Mouse (Mus musculus) kidney, postnatal 0 days (tissue): ENCODE results near the gene Uri1. TPM values are rescaled to one million over a fixed set of nuclear protein-coding genes. Genes with fewer than 3 reads are reported as not detected.

ENCODE experiments used
- ATAC-seq: fragments of 200-750 bp; cut with Nextera tagmentation; replicated peaks from 2 replicates; pipeline ENCODE4 v1.8.0; 2017; ENCODE audit warnings: low read depth, moderate number of reproducible peaks, moderate TSS enrichment, moderate library complexity; ENCODE audit not compliant: low FRiP score
- DNase-seq: peaks from one replicate; pipeline ENCODE4 v3.0.0-alpha.2; 2016; ENCODE audit warnings: low spot score
- H3K27ac ChIP-seq: fragments of 300-500 bp; sonication (generic); 2 replicates; pipeline ENCODE4 v1.5.1; 2014; ENCODE audit warnings: mild to moderate bottlenecking
- H3K27me3 ChIP-seq: fragments of 300-500 bp; sonication (generic); 2 replicates; pipeline ENCODE4 v1.6.1; 2014; ENCODE audit warnings: low read length, mixed read lengths; ENCODE audit not compliant: insufficient read depth
- H3K36me3 ChIP-seq: fragments of 300-500 bp; sonication (generic); 2 replicates; pipeline ENCODE4 v1.6.1; 2014; ENCODE audit warnings: low read length, mixed read lengths; ENCODE audit not compliant: insufficient read depth
- H3K4me1 ChIP-seq: fragments of 300-500 bp; sonication (generic); replicated peaks from 2 replicates; pipeline ENCODE4 v1.6.1; 2014; ENCODE audit warnings: antibody characterized with exemption, low read length, mixed read lengths; ENCODE audit not compliant: insufficient read depth
- H3K4me2 ChIP-seq: fragments of 300-500 bp; sonication (generic); 2 replicates; pipeline ENCODE4 v1.6.1; 2014; ENCODE audit warnings: mild to moderate bottlenecking, low read length, moderate library complexity, mixed read lengths
- H3K4me3 ChIP-seq: fragments of 300-500 bp; sonication (generic); replicated peaks from 2 replicates; pipeline ENCODE4 v1.5.1; 2014; ENCODE audit warnings: low read depth, low read length
- H3K9ac ChIP-seq: fragments of 300-500 bp; sonication (generic); 2 replicates; pipeline ENCODE4 v1.6.1; 2014; ENCODE audit warnings: low read depth, low read length
- H3K9me3 ChIP-seq: fragments of 300-500 bp; sonication (generic); replicated peaks from 2 replicates; pipeline ENCODE4 v1.6.1; 2016; ENCODE audit warnings: low read length, inconsistent platforms, mixed read lengths
- CTCF ChIP-seq: IDR thresholded peaks from 2 replicates; pipeline ENCODE4 v1.5.1; 2016; ENCODE audit warnings: antibody characterized with exemption, low read depth, mild to moderate bottlenecking, moderate library complexity
- WGBS: fragments of 180-500 bp; shearing (Covaris S2); extraction: QIAGEN DNeasy Blood & Tissue Kit; methylation state at CpG from one replicate; pipeline ENCODE4 v1.1.7; 2014; 5-methylcytosine and 5-hydroxymethylcytosine counted together
- polyA plus RNA-seq: library from polyadenylated mRNA; unstranded; fragments of >200 nt; fragmentation: Nextera tagmentation; extraction: Ambion mirVana; gene quantifications from 2 replicates; pipeline ENCODE4 v1.2.1, GENCODE M21; 2015

The Uri1 gene
- polyA plus RNA-seq, 1 experiment from 2014 or later, result 57.9 TPM

- Histone ChIP-seq H3K4me1 (no peaks in the 10 kb centered on the region), H3K9ac (no peak overlapping the region), H3K27me3 (no peaks in the 10 kb centered on the region), H3K27ac (no peak overlapping the region), H3K4me2 (no peak overlapping the region), H3K4me3 (no peak overlapping the region), H3K9me3 (no peaks in the 10 kb centered on the region), H3K36me3 (no peaks in the 10 kb centered on the region)
- no peak for DNase-seq
- peak; percentile 59 for TF ChIP-seq CTCF
- 51% methylated on average over 2 of the region's 2 CpGs for WGBS
- ATAC-seq, result no peak
Measured at GRCm38 (mm10) chr7:37999691-38000090, 23.7 kb downstream of the Uri1 start.

DNA sequence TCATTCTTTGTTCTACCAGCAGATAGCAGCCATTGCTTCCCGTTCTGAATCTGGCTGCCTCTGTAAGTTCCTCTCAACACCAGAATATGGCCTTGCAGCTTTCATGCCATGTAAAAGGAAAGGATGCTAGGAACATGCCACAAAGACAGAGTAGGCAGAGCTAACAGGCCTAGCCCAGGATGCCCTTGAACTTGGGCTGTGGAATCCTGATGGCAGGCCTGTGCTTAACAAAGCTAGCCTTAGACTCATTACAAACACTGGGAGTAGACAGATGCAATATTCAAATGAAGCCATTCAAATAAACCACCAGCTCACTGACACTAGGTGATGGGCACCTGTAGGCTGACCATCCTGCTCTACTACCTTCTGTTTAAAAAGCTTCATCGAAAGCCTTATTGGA, 30.5 kb downstream of the Uri1 start:
- no peak for TF ChIP-seq CTCF
- 83% methylated on average over 2 of the region's 2 CpGs for WGBS

DNA sequence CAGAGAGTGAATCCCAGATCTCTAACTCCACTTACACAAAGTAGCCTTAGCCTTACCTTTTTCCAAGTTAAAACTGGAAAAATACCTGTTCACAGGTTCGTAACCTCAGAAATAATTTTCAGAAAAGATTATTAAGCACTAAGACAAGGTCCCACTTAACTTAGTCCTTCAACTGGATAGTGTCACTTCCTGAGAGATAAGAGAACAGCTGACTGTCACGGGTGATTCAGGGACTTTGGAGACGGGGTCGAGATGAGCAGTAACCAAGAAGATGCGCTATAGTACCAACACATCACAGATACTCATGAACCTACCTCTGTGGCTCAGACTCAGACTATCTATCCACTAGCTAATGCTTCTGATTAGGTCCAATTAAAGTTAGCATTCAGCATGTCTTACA, 38.5 kb downstream of the Uri1 start:
- no peak for TF ChIP-seq CTCF
- no peak overlapping the region for H3K4me2 ChIP-seq
- no peak for DNase-seq
- H3K9me3 ChIP-seq, result no peaks in the 10 kb centered on the region
- 90% methylated on average over 5 of the region's 5 CpGs for WGBS
- H3K9ac ChIP-seq, result no peak overlapping the region
- no peaks in the 10 kb centered on the region for H3K4me1 ChIP-seq
- H3K4me3 ChIP-seq, result no peak overlapping the region
- no peaks in the 10 kb centered on the region for H3K27me3 ChIP-seq
- H3K27ac ChIP-seq, result no peak overlapping the region
- ATAC-seq, result no peak
- 0 out of 2 replicates have a peak, but pooled peaks cover 3% of the 10 kb centered on the region for H3K36me3 ChIP-seq

More for the DNA sequence above, 30.5 kb downstream of the Uri1 start:
- H3K9ac ChIP-seq, result no peak overlapping the region
- no peaks in the 10 kb centered on the region for H3K36me3 ChIP-seq
- H3K27me3 ChIP-seq, result no peaks in the 10 kb centered on the region
- no peak overlapping the region for H3K4me2 ChIP-seq
- no peak overlapping the region for H3K27ac ChIP-seq
- H3K9me3 ChIP-seq, result no peaks in the 10 kb centered on the region
- ATAC-seq (no peak), DNase-seq (no peak)
- no peaks in the 10 kb centered on the region for H3K4me1 ChIP-seq
- no peak overlapping the region for H3K4me3 ChIP-seq

DNA sequence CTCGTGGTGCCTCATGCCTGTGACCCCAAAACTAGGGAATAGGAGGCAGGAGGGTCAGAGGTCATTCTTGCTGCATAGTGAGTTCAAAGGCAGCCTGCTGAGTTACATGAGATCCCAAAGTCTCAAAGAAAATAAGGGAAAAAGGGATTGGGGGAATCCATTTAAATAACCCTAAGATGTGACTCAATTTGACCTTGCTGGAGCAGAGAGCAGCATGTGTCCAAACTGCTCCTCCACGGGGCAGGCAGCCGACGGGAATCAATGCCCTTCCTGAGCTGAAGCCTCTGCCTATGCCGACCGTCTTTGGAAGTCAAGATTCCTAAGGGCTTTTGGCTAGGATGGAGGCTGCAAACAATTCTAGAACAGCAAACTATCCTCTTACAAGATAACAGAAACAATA, 39.9 kb downstream of the Uri1 start:
- no peak for DNase-seq
- no peaks in the 10 kb centered on the region for H3K4me1 ChIP-seq
- H3K36me3 ChIP-seq, result 0 out of 2 replicates have a peak, but pooled peaks cover 3% of the 10 kb centered on the region
- no peaks in the 10 kb centered on the region for H3K9me3 ChIP-seq
- no peak overlapping the region for H3K27ac ChIP-seq
- no peak overlapping the region for H3K4me3 ChIP-seq
- H3K27me3 ChIP-seq, result no peaks in the 10 kb centered on the region
- 59% methylated on average over 6 of the region's 6 CpGs for WGBS
- H3K9ac ChIP-seq, result no peak overlapping the region
- H3K4me2 ChIP-seq, result no peak overlapping the region
- TF ChIP-seq CTCF, result no peak
- ATAC-seq, result no peak

DNA sequence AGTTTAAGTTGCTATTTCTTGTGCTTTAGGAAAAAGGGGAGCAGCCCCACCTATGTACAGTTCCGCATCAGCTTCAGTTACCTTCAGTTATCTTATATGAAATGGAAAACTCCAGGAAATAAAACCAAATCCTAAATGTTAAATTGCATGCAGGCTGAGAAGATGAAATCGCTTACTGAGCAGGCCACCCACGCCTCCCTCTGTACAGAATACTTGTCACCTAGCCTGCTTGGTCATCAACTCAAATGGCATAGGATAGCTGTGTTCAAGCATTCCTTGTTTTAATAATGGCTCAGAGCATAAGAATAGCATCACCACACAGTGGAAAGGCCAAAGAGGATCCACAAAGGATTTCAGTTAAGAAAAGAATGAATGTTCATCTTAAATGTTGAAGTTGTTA, 43.6 kb downstream of the Uri1 start:
- Histone ChIP-seq H3K4me2 (no peak overlapping the region), H3K27ac (no peak overlapping the region), H3K4me1 (no peaks in the 10 kb centered on the region), H3K4me3 (no peak overlapping the region), H3K9ac (no peak overlapping the region), H3K9me3 (no peaks in the 10 kb centered on the region), H3K27me3 (no peaks in the 10 kb centered on the region), H3K36me3 (0 out of 2 replicates have a peak, but pooled peaks cover 3% of the 10 kb centered on the region)
- ATAC-seq (no peak), DNase-seq (no peak)
- WGBS, result 95% methylated on average over 3 of the region's 3 CpGs
- no peak for TF ChIP-seq CTCF

DNA sequence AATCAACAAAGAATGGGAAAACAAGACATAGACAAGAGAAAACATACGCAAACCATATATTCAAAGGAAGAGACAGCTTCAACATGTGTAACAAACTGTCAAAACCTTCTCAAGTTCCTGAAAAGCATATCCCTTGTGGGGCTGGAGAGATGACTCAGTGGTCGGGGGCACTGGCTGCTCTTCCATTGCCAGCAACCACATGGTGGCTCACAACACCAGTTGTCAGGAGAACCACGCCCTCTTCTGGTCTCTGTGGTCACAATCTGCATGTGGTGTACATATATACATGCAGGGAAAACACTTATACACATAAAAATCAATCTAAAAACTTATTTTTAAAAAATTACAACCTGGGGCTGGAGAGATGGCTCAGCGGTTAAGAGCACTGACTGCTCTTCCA, 44.9 kb downstream of the Uri1 start:
- no peak for ATAC-seq
- WGBS, result 92% methylated on average over 4 of the region's 4 CpGs
- no peaks in the 10 kb centered on the region for H3K9me3 ChIP-seq

GRCm38 (mm10) chr7:37977676-37978075, 45.7 kb downstream of the Uri1 start:
- no peak overlapping the region for H3K27ac ChIP-seq
- TF ChIP-seq CTCF, result no peak
- 90% methylated on average over 2 of the region's 2 CpGs for WGBS
- no peaks in the 10 kb centered on the region for H3K9me3 ChIP-seq
- H3K27me3 ChIP-seq, result no peaks in the 10 kb centered on the region
- ATAC-seq (no peak), DNase-seq (no peak)
- H3K4me2 ChIP-seq, result no peak overlapping the region
- H3K4me3 ChIP-seq, result no peak overlapping the region
- H3K36me3 ChIP-seq, result 0 out of 2 replicates have a peak, but pooled peaks cover 3% of the 10 kb centered on the region
- no peaks in the 10 kb centered on the region for H3K4me1 ChIP-seq
- no peak overlapping the region for H3K9ac ChIP-seq

More for the DNA sequence above, 44.9 kb downstream of the Uri1 start:
- no peak overlapping the region for H3K27ac ChIP-seq
- 0 out of 2 replicates have a peak, but pooled peaks cover 3% of the 10 kb centered on the region for H3K36me3 ChIP-seq
- H3K4me3 ChIP-seq, result no peak overlapping the region
- TF ChIP-seq CTCF, result peak; percentile 26; the same call in 1 of the 2 replicates
- H3K27me3 ChIP-seq, result no peaks in the 10 kb centered on the region
- DNase-seq, result no peak
- H3K9ac ChIP-seq, result no peak overlapping the region
- no peaks in the 10 kb centered on the region for H3K4me1 ChIP-seq
- H3K4me2 ChIP-seq, result no peak overlapping the region
